Mouse (Mus musculus): ENCODE results near the gene Pparg.

DNA sequence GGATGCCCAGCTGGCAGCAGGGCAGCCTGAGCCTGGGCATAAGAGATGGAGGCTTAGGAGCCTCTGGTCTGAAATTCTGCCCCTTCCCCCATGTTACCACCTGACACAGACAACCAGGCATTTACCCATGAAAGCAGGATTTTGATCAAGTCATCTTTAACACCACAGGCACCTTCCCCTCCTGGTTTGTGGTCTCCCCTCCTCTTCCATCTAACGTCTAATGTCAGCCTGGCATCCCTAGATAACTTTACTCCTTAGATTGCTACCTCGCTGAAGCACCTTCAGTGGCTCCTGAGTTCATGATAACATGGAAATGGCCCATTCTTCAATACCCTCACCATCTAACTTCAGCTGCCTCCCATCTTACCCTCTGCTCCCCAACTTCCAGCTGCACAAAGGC lies 157.6 kb downstream of the Pparg start:
- TF ChIP-seq CTCF (IDR thresholded peaks at IDR 0.05; ENCODE audit: control insufficient read depth, insufficient read depth, low read length), result no peak
- no peak for TF ChIP-seq POLR2A (IDR thresholded peaks at IDR 0.05; ENCODE audit: borderline replicate concordance, control insufficient read depth, low read depth, low read length)

All from bone marrow, adult 2 months (tissue).